Mouse (Mus musculus): ENCODE results near the gene Tfrc.

The Tfrc gene

GRCm38 (mm10) chr16:32669243-32669642 lies 60.5 kb downstream of the Tfrc start:
- DNase-seq (ENCODE audit: low spot score in 2 of 2) = no peak

- no peak for DNase-seq (ENCODE audit: low spot score in 2 of 2)
Measured at GRCm38 (mm10) chr16:32670354-32671124, 61.8 kb downstream of the Tfrc start.

- DNase-seq (ENCODE audit: low spot score in 2 of 2) = no peak
Measured at GRCm38 (mm10) chr16:32671206-32671887, 62.6 kb downstream of the Tfrc start.

- no peak for DNase-seq (ENCODE audit: low spot score in 2 of 2)
Measured at GRCm38 (mm10) chr16:32672250-32672649, 63.5 kb downstream of the Tfrc start.

GRCm38 (mm10) chr16:32672861-32673560 lies 64.3 kb downstream of the Tfrc start:
- no peak for DNase-seq (ENCODE audit: low spot score in 2 of 2)

GRCm38 (mm10) chr16:32674121-32674740 lies 65.5 kb downstream of the Tfrc start:
- no peak for DNase-seq (ENCODE audit: low spot score in 2 of 2)

GRCm38 (mm10) chr16:32677040-32677700 lies 68.5 kb downstream of the Tfrc start:
- DNase-seq (ENCODE audit: low spot score in 2 of 2) = no peak

GRCm38 (mm10) chr16:32677903-32678302 lies 69.2 kb downstream of the Tfrc start:
- no peak for DNase-seq (ENCODE audit: low spot score in 2 of 2)

- DNase-seq (ENCODE audit: low spot score in 2 of 2) = no peak
Measured at GRCm38 (mm10) chr16:32678812-32679211, 70.1 kb downstream of the Tfrc start.

- no peak for DNase-seq (ENCODE audit: low spot score in 2 of 2)
Measured at GRCm38 (mm10) chr16:32679976-32680375, 71.3 kb downstream of the Tfrc start.

GRCm38 (mm10) chr16:32680806-32681205 lies 72.1 kb downstream of the Tfrc start:
- no peak for DNase-seq (ENCODE audit: low spot score in 2 of 2)

- peak in 1 of 2 experiments; percentile 75 for DNase-seq (ENCODE audit: low spot score in 2 of 2)
Measured at GRCm38 (mm10) chr16:32682194-32682593, 73.5 kb downstream of the Tfrc start.

Measured in spleen, postnatal 14 days (tissue).